Mouse (Mus musculus) myocyte (in vitro differentiated cells): ENCODE results near the gene Kcnc1. TPM values are rescaled to one million over a fixed set of nuclear protein-coding genes. Genes with fewer than 3 reads are reported as not detected.

Experiments used
- H3K27me3 ChIP-seq: one replicate; pipeline ENCODE4 v1.6.1; 2011; ENCODE audit not compliant: control insufficient read depth, insufficient read depth, insufficient read length
- H3K36me3 ChIP-seq: one replicate; pipeline ENCODE4 v1.6.1; 2011; ENCODE audit not compliant: control insufficient read depth, insufficient read depth
- H3K4me2 ChIP-seq: one replicate; pipeline ENCODE4 v1.6.1; 2011; ENCODE audit warnings: low read depth, control low read depth
- H3K4me3 ChIP-seq: one replicate; pipeline ENCODE4 v1.5.1; 2011; ENCODE audit warnings: mild to moderate bottlenecking, control low read depth, moderate library complexity
- H3K79me2 ChIP-seq: one replicate; pipeline ENCODE4 v1.6.1; 2011; ENCODE audit not compliant: control insufficient read depth, insufficient read depth
- H3ac ChIP-seq: one replicate; pipeline ENCODE4 v1.6.1; 2011; ENCODE audit not compliant: control insufficient read depth, insufficient read length
- CEBPB ChIP-seq: IDR thresholded peaks from 2 replicates; pipeline ENCODE4 v1.6.1; 2011; ENCODE audit warnings: mild to moderate bottlenecking, moderate library complexity; ENCODE audit not compliant: poor library complexity, insufficient read depth, severe bottlenecking
- E2F4 ChIP-seq: IDR thresholded peaks from one replicate; pipeline ENCODE4 v1.6.1; 2011; ENCODE audit warnings: mild to moderate bottlenecking, control low read depth, moderate library complexity; ENCODE audit not compliant: insufficient read depth
- MAX ChIP-seq: IDR thresholded peaks from one replicate; pipeline ENCODE4 v1.6.1; 2011; ENCODE audit warnings: low read depth, mild to moderate bottlenecking, control low read depth
- MYOD1 ChIP-seq, 3 experiments: IDR thresholded peaks; one replicate each; pipeline ENCODE4 v1.6.1; 2011; ENCODE audit warnings: control low read depth in 2 of 3, low read depth in 2 of 3, mild to moderate bottlenecking in 2 of 3, moderate library complexity in 1 of 3; ENCODE audit not compliant: insufficient read length in 2 of 3, control insufficient read depth in 1 of 3
- MYOG ChIP-seq, 3 experiments: IDR thresholded peaks; one replicate each; pipeline ENCODE4 v1.6.1; 2011; ENCODE audit warnings: control low read depth in 2 of 3, low read depth in 2 of 3, mild to moderate bottlenecking in 2 of 3; ENCODE audit not compliant: insufficient read length in 2 of 3, control insufficient read depth in 1 of 3, insufficient read depth in 1 of 3
- POLR2A ChIP-seq: IDR thresholded peaks from one replicate; pipeline ENCODE4 v1.6.1; 2011; ENCODE audit warnings: low read depth, mild to moderate bottlenecking, control low read depth, moderate library complexity; ENCODE audit not compliant: insufficient read length
- POLR2AphosphoS2 ChIP-seq: IDR thresholded peaks from one replicate; pipeline ENCODE4 v1.6.1; 2011; ENCODE audit warnings: low read depth, control low read depth; ENCODE audit not compliant: insufficient read length
- REST ChIP-seq: IDR thresholded peaks from one replicate; pipeline ENCODE4 v1.6.1; 2011; ENCODE audit warnings: mild to moderate bottlenecking, control low read depth, moderate library complexity; ENCODE audit not compliant: insufficient read depth, insufficient read length
- SRF ChIP-seq: IDR thresholded peaks from one replicate; pipeline ENCODE4 v1.6.1; 2011; ENCODE audit warnings: low read depth; ENCODE audit not compliant: control insufficient read depth, insufficient read length
- TCF12 ChIP-seq: IDR thresholded peaks from one replicate; pipeline ENCODE4 v1.6.1; 2011; ENCODE audit warnings: mild to moderate bottlenecking, control low read depth; ENCODE audit not compliant: poor library complexity, insufficient read depth, severe bottlenecking
- TCF3 ChIP-seq: IDR thresholded peaks from one replicate; pipeline ENCODE4 v1.6.1; 2011; ENCODE audit warnings: low read depth, control low read depth; ENCODE audit not compliant: insufficient read length
- USF1 ChIP-seq: IDR thresholded peaks from one replicate; pipeline ENCODE4 v1.6.1; 2011; ENCODE audit warnings: low read depth, mild to moderate bottlenecking, control low read depth, moderate library complexity
- polyA plus RNA-seq: library from polyadenylated mRNA; unstranded; fragments of >200 nt; fragmentation: generic; extraction: Trizol; gene quantifications from one replicate; pipeline ENCODE4 v1.2.1, GENCODE M21; 2012; ENCODE audit warnings: missing spikeins

The Kcnc1 gene
- polyA plus RNA-seq, 1 experiment, result 0.07 TPM

DNA sequence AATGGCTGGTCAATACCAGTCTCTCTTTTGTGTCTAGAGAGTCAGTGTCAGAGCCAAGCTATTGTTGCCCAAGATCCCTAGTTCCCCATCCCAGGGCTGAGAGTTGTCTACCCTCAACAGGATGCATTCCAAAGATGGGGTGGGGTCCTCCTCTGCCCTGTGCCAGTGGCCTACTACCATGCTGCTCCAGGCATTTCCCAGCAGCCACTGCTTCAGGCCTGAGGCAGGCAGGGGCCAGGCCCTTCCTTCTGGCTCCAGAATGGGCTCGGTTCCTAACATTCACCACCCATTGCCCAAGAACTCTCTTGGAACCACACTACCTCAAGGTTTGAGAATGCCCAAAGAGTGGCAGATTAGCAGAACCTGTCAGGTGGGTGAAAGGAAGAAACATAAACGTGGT, 43.5 kb upstream of the Kcnc1 start:
- H3K4me2 ChIP-seq, result peak overlapping the region; percentile 53

DNA sequence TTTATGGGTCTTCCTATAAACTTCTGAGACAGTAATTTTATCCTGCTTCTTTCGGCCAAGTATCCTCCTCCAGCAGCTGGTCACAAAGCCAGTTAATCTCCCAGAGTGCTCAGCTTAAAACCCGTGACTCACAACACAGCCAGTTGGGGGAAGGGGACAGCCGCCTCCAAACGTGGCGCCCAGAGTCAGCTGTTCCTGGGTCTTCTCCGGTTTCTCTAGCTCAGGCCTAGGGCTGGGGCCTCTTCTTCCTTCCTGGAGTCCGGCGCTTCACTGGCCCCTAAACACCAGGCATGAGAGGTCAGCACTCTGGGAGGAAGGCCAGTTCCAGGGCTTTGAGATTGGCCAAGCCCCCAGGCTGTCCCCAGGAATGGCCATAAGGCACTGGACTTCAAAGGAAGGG, 43.1 kb upstream of the Kcnc1 start:
- Histone ChIP-seq H3ac (no peak overlapping the region), H3K4me3 (no peak overlapping the region), H3K36me3 (no peaks in the 10 kb centered on the region), H3K79me2 (no peaks in the 10 kb centered on the region), H3K27me3 (no peaks in the 10 kb centered on the region), H3K4me2 (peak overlapping the region; percentile 68)
- peak; percentile 91 to 98 (median 96) for TF ChIP-seq MYOG (IDR thresholded peaks at IDR 0.05; ENCODE audit: control insufficient read depth in 1 of 3, insufficient read depth in 1 of 3, insufficient read length in 2 of 3, low read depth in 2 of 3)
- no peak for TF ChIP-seq POLR2A
- no peak for TF ChIP-seq SRF
- peak; percentile 97 for TF ChIP-seq TCF12
- TF ChIP-seq MAX, result no peak
- peak; percentile 36 for TF ChIP-seq USF1
- TF ChIP-seq E2F4, result no peak
- TF ChIP-seq REST, result no peak
- TF ChIP-seq MYOD1 (IDR thresholded peaks at IDR 0.05; ENCODE audit: control insufficient read depth in 1 of 3, insufficient read length in 2 of 3, low read depth in 2 of 3), result peak; percentile 68 to 95 (median 92)
- TF ChIP-seq TCF3, result peak; percentile 62
- no peak for TF ChIP-seq CEBPB
- no peak for TF ChIP-seq POLR2AphosphoS2

More for the DNA sequence above, 43.5 kb upstream of the Kcnc1 start:
- H3ac ChIP-seq, result no peak overlapping the region
- no peak overlapping the region for H3K4me3 ChIP-seq
- H3K36me3 ChIP-seq, result no peaks in the 10 kb centered on the region
- TF ChIP-seq USF1, result no peak
- no peak for TF ChIP-seq E2F4
- TF ChIP-seq TCF12, result no peak
- TF ChIP-seq TCF3, result no peak
- peak; percentile 61 for TF ChIP-seq POLR2A
- no peak for TF ChIP-seq SRF
- TF ChIP-seq MYOD1 (IDR thresholded peaks at IDR 0.05; ENCODE audit: control insufficient read depth in 1 of 3, insufficient read length in 2 of 3, low read depth in 2 of 3), result peak in 1 of 3 experiments; percentile 38
- no peak for TF ChIP-seq MAX
- peak in 1 of 3 experiments; percentile 71 for TF ChIP-seq MYOG (IDR thresholded peaks at IDR 0.05; ENCODE audit: control insufficient read depth in 1 of 3, insufficient read depth in 1 of 3, insufficient read length in 2 of 3, low read depth in 2 of 3)
- TF ChIP-seq POLR2AphosphoS2, result peak; percentile 60
- no peak for TF ChIP-seq REST
- no peak for TF ChIP-seq CEBPB
- H3K27me3 ChIP-seq, result no peaks in the 10 kb centered on the region
- H3K79me2 ChIP-seq, result no peaks in the 10 kb centered on the region

DNA sequence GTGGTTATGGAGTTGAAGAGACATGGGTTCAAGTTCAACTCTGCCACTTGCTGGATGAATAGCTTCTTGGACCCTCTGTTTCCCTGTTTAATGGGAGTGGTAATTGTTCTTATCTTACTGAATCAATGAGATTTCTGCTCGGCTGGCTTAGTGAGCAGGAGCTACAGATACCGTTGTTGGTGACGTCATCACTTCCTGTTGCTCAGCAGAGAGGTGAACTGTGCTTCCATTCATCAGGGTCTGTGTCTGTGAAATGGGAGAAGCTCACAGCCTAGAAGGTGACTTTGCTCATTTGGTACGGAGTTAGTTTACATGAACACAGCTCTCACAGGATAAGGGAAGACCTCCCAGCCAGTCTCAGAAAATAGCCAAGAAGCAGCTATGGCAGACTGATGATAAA, 42.4 kb upstream of the Kcnc1 start:
- H3ac ChIP-seq, result no peak overlapping the region
- no peak overlapping the region for H3K4me3 ChIP-seq
- TF ChIP-seq TCF12 (no peak), MAX (no peak), CEBPB (no peak), MYOG (IDR thresholded peaks at IDR 0.05; ENCODE audit: control insufficient read depth in 1 of 3, insufficient read depth in 1 of 3, insufficient read length in 2 of 3, low read depth in 2 of 3) (no peak), POLR2A (no peak), TCF3 (no peak), USF1 (no peak), REST (no peak), E2F4 (no peak), POLR2AphosphoS2 (no peak), SRF (no peak), MYOD1 (IDR thresholded peaks at IDR 0.05; ENCODE audit: control insufficient read depth in 1 of 3, insufficient read length in 2 of 3, low read depth in 2 of 3) (no peak)
- H3K79me2 ChIP-seq, result no peaks in the 10 kb centered on the region
- H3K27me3 ChIP-seq, result no peaks in the 10 kb centered on the region
- H3K36me3 ChIP-seq, result no peaks in the 10 kb centered on the region
- peak overlapping the region; percentile 68 for H3K4me2 ChIP-seq

DNA sequence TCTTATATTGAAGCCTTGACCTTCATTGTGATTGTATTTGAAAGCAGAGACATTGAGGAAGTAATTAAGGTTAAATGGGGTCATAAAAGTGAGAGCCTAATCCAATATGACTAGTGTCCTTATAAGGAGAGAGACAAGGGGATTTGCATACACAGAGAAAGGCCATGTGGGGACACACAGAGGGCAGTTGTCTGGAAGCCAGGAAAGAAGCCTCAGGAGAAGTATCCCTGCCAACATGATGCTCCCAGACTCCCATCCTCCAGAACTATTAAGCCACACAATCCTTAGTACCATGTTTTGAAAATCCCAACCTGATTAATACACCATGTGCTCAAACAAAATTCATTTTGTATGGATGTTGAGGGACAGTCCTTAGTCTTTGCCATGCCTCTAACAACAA, 34.5 kb upstream of the Kcnc1 start:
- Histone ChIP-seq H3K4me3 (no peak overlapping the region), H3K27me3 (no peaks in the 10 kb centered on the region), H3K79me2 (no peaks in the 10 kb centered on the region), H3K36me3 (no peaks in the 10 kb centered on the region), H3ac (no peak overlapping the region), H3K4me2 (no peak overlapping the region)
- no peak for TF ChIP-seq TCF3
- TF ChIP-seq CEBPB, result no peak
- no peak for TF ChIP-seq MAX
- TF ChIP-seq POLR2A, result no peak
- no peak for TF ChIP-seq SRF
- no peak for TF ChIP-seq POLR2AphosphoS2
- no peak for TF ChIP-seq REST
- no peak for TF ChIP-seq E2F4
- no peak for TF ChIP-seq MYOG (IDR thresholded peaks at IDR 0.05; ENCODE audit: control insufficient read depth in 1 of 3, insufficient read depth in 1 of 3, insufficient read length in 2 of 3, low read depth in 2 of 3)
- TF ChIP-seq USF1, result no peak

DNA sequence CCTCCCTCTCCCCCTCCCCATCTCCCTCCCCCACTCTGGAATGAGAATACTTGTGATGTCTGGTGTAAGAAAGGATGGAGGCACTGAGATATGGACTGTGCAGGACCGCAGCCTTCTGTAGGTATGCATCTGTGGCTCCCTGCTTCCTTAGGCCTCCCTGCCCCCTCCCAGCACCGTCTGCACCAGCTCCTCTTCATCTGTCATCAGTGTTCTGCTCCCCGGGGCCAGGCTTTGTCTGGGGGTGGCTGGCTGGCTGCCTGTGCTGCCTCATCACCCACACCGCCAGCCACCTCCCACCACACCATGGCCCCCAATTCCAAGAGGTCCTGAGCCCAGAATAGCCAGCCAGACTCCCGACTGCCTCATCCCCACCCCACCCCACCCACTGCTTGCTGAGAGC, 32.1 kb upstream of the Kcnc1 start:
- TF ChIP-seq MYOG (IDR thresholded peaks at IDR 0.05; ENCODE audit: control insufficient read depth in 1 of 3, insufficient read depth in 1 of 3, insufficient read length in 2 of 3, low read depth in 2 of 3) (peak in 2 of 3 experiments; percentile 56 to 83), MAX (no peak), USF1 (no peak), TCF3 (no peak), POLR2A (no peak), E2F4 (no peak), MYOD1 (IDR thresholded peaks at IDR 0.05; ENCODE audit: control insufficient read depth in 1 of 3, insufficient read length in 2 of 3, low read depth in 2 of 3) (peak; percentile 8 to 95 (median 81)), POLR2AphosphoS2 (no peak), REST (no peak), CEBPB (no peak), SRF (no peak), TCF12 (peak; percentile 49)
- H3K79me2 ChIP-seq, result no peaks in the 10 kb centered on the region

More for the DNA sequence above, 32.1 kb upstream of the Kcnc1 start:
- Histone ChIP-seq H3K4me2 (no peak overlapping the region), H3K36me3 (no peaks in the 10 kb centered on the region), H3K4me3 (no peak overlapping the region), H3K27me3 (no peaks in the 10 kb centered on the region), H3ac (no peak overlapping the region)
